Mouse (Mus musculus) embryonic stem cell, embryonic (primary cell): ENCODE data around the gene Cnksr3.

Source experiments
- CTCF ChIA-PET, 4 experiments: fragments of 300-600 bp in 2 of 4; fragments of 350-600 bp in 2 of 4; sonication (Branson Sonifier 250); formaldehyde crosslinking; loops; one replicate each; lab custom pipeline; 2022; ENCODE audit warnings: inconsistent platforms in 2 of 4; lab: Charles Lee
- POLR2A ChIA-PET, 4 experiments: fragments of 300-600 bp in 2 of 4; fragments of 350-600 bp in 2 of 4; sonication (Branson Sonifier 250); formaldehyde crosslinking; loops; one replicate each; lab custom pipeline; 2022; ENCODE audit warnings: antibody characterized with exemption in 4 of 4, inconsistent platforms in 1 of 4; lab: Charles Lee

Gene Cnksr3

GRCm38 (mm10) chr10:7202576-7202975 lies 9.5 kb downstream of the Cnksr3 start:
- ChIA-PET POLR2A (interaction anchor here in 2 of 4 experiments (0.7 to 1.5 kb wide), 3 partner anchors 8 to 10 kb away, joined by 3 to 4 read pairs (median 3); partner anchors contain the start of gene Cnksr3 (in 1 of the 2)), CTCF (no interaction called here)

- CTCF ChIA-PET = no interaction called here
These were observed 11.4 kb downstream of the Cnksr3 start for GRCm38 (mm10) chr10:7200665-7201064.

GRCm38 (mm10) chr10:7198201-7198600 lies 13.8 kb downstream of the Cnksr3 start:
- ChIA-PET CTCF (no interaction called here), POLR2A (interaction anchor here in 3 of 4 experiments (0.6 to 4.0 kb wide), 7 partner anchors 13 to 1045 kb away, joined by 3 to 17 read pairs (median 5); partner anchors contain the start of genes Cnksr3 (in 2 of the 3) and Katna1 (in 1 of the 3))

More at GRCm38 (mm10) chr10:7200665-7201064, 11.4 kb downstream of the Cnksr3 start:
- POLR2A ChIA-PET = no interaction called here

GRCm38 (mm10) chr10:7197733-7198132 lies 14.3 kb downstream of the Cnksr3 start:
- ChIA-PET POLR2A (interaction anchor here in 3 of 4 experiments (0.6 to 4.0 kb wide), 6 partner anchors 8 to 1045 kb away, joined by 4 to 17 read pairs (median 6); partner anchors contain the start of gene Cnksr3 (in 2 of the 3)), CTCF (no interaction called here)

GRCm38 (mm10) chr10:7196668-7197400 lies 15.2 kb downstream of the Cnksr3 start:
- ChIA-PET POLR2A (interaction anchor here in 3 of 4 experiments (0.6 to 4.0 kb wide), 7 partner anchors 8 to 1402 kb away, joined by 3 to 17 read pairs (median 5); partner anchors contain the start of gene Cnksr3 (in 2 of the 3)), CTCF (no interaction called here)

GRCm38 (mm10) chr10:7195927-7196326 lies 16.1 kb downstream of the Cnksr3 start:
- ChIA-PET POLR2A (interaction anchor here in 3 of 4 experiments (0.5 to 2.5 kb wide), 6 partner anchors 9 to 416 kb away, joined by 3 to 10 read pairs (median 4); partner anchors contain the start of gene Cnksr3 (in 1 of the 3)), CTCF (no interaction called here)

- CTCF ChIA-PET = no interaction called here
- POLR2A ChIA-PET = interaction anchor here in 2 of 4 experiments (0.8 to 1.1 kb wide), 5 partner anchors 9 to 19 kb away, joined by 3 to 4 read pairs (median 3); no protein-coding TSS in a partner anchor
These were observed 20.2 kb downstream of the Cnksr3 start for GRCm38 (mm10) chr10:7191721-7192413.

GRCm38 (mm10) chr10:7189194-7189593 lies 22.8 kb downstream of the Cnksr3 start:
- POLR2A ChIA-PET = interaction anchor here in 2 of 4 experiments (0.6 to 1.8 kb wide), 4 partner anchors 17 to 551 kb away, joined by 3 to 5 read pairs (median 3); no protein-coding TSS in a partner anchor
- CTCF ChIA-PET = no interaction called here

- CTCF ChIA-PET = interaction anchor here in 1 of 4 experiments (0.6 kb wide), 1 partner anchor 204 kb away, joined by 3 read pairs; no protein-coding TSS in a partner anchor
- POLR2A ChIA-PET = interaction anchor here in 1 of 4 experiments (0.7 kb wide), 1 partner anchor 206 kb away, joined by 4 read pairs; no protein-coding TSS in a partner anchor
These were observed 24.2 kb downstream of the Cnksr3 start for GRCm38 (mm10) chr10:7187881-7188280.

GRCm38 (mm10) chr10:7186992-7187391 lies 25.0 kb downstream of the Cnksr3 start:
- ChIA-PET POLR2A (interaction anchor here in 1 of 4 experiments (0.6 to 0.7 kb wide), 2 partner anchors 10 to 13 kb away, joined by 3 to 4 read pairs; no protein-coding TSS in a partner anchor), CTCF (no interaction called here)

- CTCF ChIA-PET = no interaction called here
These were observed 26.0 kb downstream of the Cnksr3 start for GRCm38 (mm10) chr10:7186018-7186417.

GRCm38 (mm10) chr10:7183171-7183631 lies 28.8 kb downstream of the Cnksr3 start:
- ChIA-PET CTCF (interaction anchor here in 1 of 4 experiments (0.5 kb wide), 1 partner anchor 84 kb away, joined by 6 read pairs; no protein-coding TSS in a partner anchor), POLR2A (interaction anchor here in 3 of 4 experiments (0.5 to 2.3 kb wide), 7 partner anchors 9 to 28 kb away, joined by 3 to 13 read pairs (median 4); no protein-coding TSS in a partner anchor)

More at GRCm38 (mm10) chr10:7186018-7186417, 26.0 kb downstream of the Cnksr3 start:
- POLR2A ChIA-PET = no interaction called here

GRCm38 (mm10) chr10:7182555-7183170 lies 29.4 kb downstream of the Cnksr3 start:
- POLR2A ChIA-PET = interaction anchor here in 3 of 4 experiments (0.5 to 2.3 kb wide), 9 partner anchors 9 to 28 kb away, joined by 3 to 13 read pairs (median 4); no protein-coding TSS in a partner anchor
- CTCF ChIA-PET = interaction anchor here in 1 of 4 experiments (0.5 kb wide), 1 partner anchor 84 kb away, joined by 6 read pairs; no protein-coding TSS in a partner anchor

GRCm38 (mm10) chr10:7180296-7180695 lies 31.7 kb downstream of the Cnksr3 start:
- POLR2A ChIA-PET = no interaction called here
- CTCF ChIA-PET = interaction anchor here in 1 of 4 experiments (0.5 kb wide), 1 partner anchor 94 kb away, joined by 5 read pairs; no protein-coding TSS in a partner anchor

- POLR2A ChIA-PET = interaction anchor here in 2 of 4 experiments (0.6 to 1.6 kb wide), 2 partner anchors 34 to 371 kb away, joined by 3 to 5 read pairs; partner anchors contain the start of gene Cnksr3 (in 1 of the 2)
- CTCF ChIA-PET = no interaction called here
These were observed 33.5 kb downstream of the Cnksr3 start for GRCm38 (mm10) chr10:7178571-7178970.

GRCm38 (mm10) chr10:7176205-7176910 lies 35.7 kb downstream of the Cnksr3 start:
- ChIA-PET POLR2A (interaction anchor here in 1 of 4 experiments (0.6 to 1.4 kb wide), 2 partner anchors 11 to 28 kb away, joined by 3 to 4 read pairs; no protein-coding TSS in a partner anchor), CTCF (no interaction called here)

- ChIA-PET POLR2A (interaction anchor here in 1 of 4 experiments (0.7 to 1.0 kb wide), 2 partner anchors 16 to 37 kb away, joined by 3 to 4 read pairs; no protein-coding TSS in a partner anchor), CTCF (interaction anchor here in 1 of 4 experiments (0.8 kb wide), 1 partner anchor 63 kb away, joined by 3 read pairs; no protein-coding TSS in a partner anchor)
These were observed 37.6 kb downstream of the Cnksr3 start for GRCm38 (mm10) chr10:7174480-7174879.
